Mouse (Mus musculus) embryonic stem cell, embryonic (primary cell): ENCODE measurements around the gene Ddx18.

Experiments
- CTCF ChIA-PET, 4 experiments: fragments of 300-600 bp in 2 of 4; fragments of 350-600 bp in 2 of 4; sonication (Branson Sonifier 250); formaldehyde crosslinking; loops; one replicate each; lab custom pipeline; 2022; ENCODE audit warnings: inconsistent platforms in 2 of 4; lab: Charles Lee
- POLR2A ChIA-PET, 4 experiments: fragments of 300-600 bp in 2 of 4; fragments of 350-600 bp in 2 of 4; sonication (Branson Sonifier 250); formaldehyde crosslinking; loops; one replicate each; lab custom pipeline; 2022; ENCODE audit warnings: antibody characterized with exemption in 4 of 4, inconsistent platforms in 1 of 4; lab: Charles Lee

Ddx18 gene

DNA sequence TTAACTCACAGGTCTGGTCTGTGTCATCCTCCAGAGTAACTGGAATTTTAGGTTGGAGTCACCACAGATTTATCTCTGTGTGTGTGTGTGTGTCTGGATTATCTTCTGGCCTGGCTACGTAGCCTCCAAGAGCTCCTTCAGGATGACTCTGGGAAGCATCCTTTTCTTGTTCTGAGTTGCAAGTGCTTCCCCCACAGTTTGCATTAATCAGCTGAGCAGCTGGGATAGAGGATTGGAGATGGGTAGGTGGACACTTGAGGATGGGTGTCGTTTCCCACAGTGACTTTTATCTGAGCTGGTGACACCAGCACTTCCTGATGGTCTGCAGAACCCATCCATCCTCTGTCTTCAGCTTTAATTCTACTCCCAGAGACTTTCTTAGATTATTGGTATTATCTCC, 20.9 kb downstream of the Ddx18 start:
- POLR2A ChIA-PET = interaction anchor here in 1 of 4 experiments (1.3 kb wide), 1 partner anchor 11 kb away, joined by 5 read pairs; no protein-coding TSS in a partner anchor
- CTCF ChIA-PET = interaction anchor here in 1 of 4 experiments (1.0 kb wide), 1 partner anchor 9 kb away, joined by 3 read pairs; no protein-coding TSS in a partner anchor

GRCm38 (mm10) chr1:121540361-121540760, 27.4 kb downstream of the Ddx18 start:
- POLR2A ChIA-PET = interaction anchor here in 1 of 4 experiments (1.2 to 2.5 kb wide), 2 partner anchors 9 to 12 kb away, joined by 3 to 7 read pairs; partner anchors contain the start of gene Htr5b
- CTCF ChIA-PET = interaction anchor here in 1 of 4 experiments (1.1 kb wide), 1 partner anchor 9 kb away, joined by 4 read pairs; no protein-coding TSS in a partner anchor

DNA sequence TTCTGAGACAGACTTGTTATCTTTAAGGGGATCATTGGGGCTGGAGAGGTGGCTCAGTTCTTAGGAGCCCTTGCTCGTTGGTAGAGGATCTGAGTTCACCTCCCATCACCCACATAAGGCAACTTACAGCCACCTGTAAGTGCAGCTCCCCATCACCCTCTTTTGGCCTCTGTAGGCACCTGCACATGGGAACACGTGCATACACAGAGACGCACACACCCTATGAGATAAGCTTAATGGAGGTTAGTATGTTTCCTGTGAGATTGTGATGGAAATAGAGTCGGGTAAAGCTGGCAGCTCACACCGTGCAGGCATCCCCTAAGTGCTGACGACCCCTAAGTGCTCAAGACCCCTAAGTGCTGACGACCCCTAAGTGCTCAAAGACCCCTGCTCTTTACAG, 36.4 kb downstream of the Ddx18 start:
- ChIA-PET CTCF (no interaction called here), POLR2A (no interaction called here)

- ChIA-PET POLR2A (interaction anchor here in 3 of 4 experiments (0.5 to 1.7 kb wide), 6 partner anchors 11 to 167 kb away, joined by 3 to 10 read pairs (median 3); no protein-coding TSS in a partner anchor), CTCF (interaction anchor here in 2 of 4 experiments (1.0 to 1.7 kb wide), 3 partner anchors 20 to 38 kb away, joined by 4 to 5 read pairs (median 4); partner anchors contain the start of gene Ddx18 (in 1 of the 2))
These were observed 38.5 kb downstream of the Ddx18 start for GRCm38 (mm10) chr1:121529286-121529685.

DNA sequence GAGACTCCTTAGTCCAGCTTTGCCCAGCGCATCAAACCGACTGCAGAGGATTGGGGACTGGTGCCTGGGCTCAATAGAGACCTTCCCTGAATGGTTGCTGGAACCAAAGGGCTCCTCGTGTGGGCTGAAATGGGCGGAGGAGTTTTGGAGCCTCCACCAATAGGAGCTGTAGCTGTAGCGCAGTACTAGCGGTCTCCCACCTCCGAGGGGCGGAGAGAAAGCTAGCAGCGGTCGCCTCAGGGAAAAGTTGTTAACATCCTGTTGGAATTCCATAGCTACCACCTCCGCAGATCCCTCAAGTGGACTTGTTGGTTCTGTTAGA, 39.4 kb downstream of the Ddx18 start, which contains the start of gene Htr5b:
Gene Htr5b, minus strand, starts transcription at position 67 of the 322 bp plus-strand sequence.
- CTCF ChIA-PET = interaction anchor here in 2 of 4 experiments (0.9 to 1.3 kb wide), 3 partner anchors 21 to 88 kb away, joined by 3 to 4 read pairs (median 4); partner anchors contain the start of gene Ddx18 (in 1 of the 2)
- POLR2A ChIA-PET = interaction anchor here in 2 of 4 experiments (0.9 to 1.8 kb wide), 6 partner anchors 12 to 88 kb away, joined by 3 to 7 read pairs (median 3); no protein-coding TSS in a partner anchor

DNA sequence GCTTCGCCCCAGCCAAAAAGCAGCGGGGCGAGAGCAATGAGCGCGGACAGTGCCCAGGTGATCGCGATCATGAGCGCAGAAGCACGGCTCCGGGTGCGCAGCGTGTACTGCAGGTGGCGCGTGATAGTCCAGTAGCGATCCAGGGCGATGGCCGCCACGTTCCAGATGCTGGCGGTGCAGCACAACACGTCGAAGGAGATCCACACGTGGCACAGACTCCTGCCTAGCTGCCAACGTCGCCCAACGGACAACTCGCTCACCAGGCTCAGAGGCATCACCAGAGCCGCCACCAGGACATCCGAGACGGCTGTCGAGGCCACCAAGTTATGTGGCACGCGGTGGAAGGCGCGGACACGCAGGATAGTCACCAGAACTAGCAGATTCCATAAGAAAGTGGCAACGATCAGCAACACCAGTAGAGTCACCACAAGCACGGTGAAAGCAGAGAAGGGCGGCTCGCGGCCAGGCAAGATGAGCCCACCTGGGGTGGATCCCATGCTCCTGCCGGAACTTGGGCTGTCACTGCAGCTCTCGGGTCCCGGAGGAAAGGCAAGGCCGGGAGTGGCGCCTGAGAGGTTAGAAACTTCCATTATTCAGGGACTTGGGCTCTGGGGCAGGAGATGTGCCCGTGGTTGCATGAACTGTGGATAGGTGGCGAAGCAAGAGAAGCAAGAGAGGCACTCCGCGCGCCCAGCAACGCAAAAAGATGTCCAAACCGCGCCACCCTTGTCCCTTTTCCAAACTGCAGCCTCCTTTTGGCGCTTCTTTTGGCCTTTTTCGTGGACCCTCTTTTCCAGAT, 40.0 kb downstream of the Ddx18 start:
- ChIA-PET POLR2A (interaction anchor here in 2 of 4 experiments (0.5 to 1.8 kb wide), 5 partner anchors 12 to 33 kb away, joined by 3 to 7 read pairs (median 3); no protein-coding TSS in a partner anchor), CTCF (interaction anchor here in 3 of 4 experiments (0.6 to 1.3 kb wide), 4 partner anchors 9 to 87 kb away, joined by 3 to 5 read pairs (median 4); no protein-coding TSS in a partner anchor)

DNA sequence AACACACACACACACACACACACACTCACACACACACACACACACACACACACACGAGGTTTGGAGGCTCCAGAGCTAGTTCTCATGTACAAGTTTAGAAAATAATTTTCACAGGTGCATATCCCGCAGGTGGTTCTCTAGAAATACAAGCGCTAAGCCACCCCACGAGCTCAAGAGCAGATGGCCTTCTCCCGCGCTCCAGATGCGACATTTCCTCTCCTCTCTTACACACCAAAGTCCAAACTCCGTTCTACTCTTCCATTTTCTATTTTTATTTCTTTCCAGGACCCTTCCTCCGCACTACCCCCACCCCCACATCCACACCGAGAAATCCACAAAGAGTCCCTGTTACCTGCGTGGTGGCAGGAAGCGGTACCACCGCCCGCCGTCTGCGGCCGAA, 40.7 kb downstream of the Ddx18 start:
- CTCF ChIA-PET = interaction anchor here in 2 of 4 experiments (0.6 to 0.8 kb wide), 2 partner anchors 9 to 22 kb away, joined by 4 to 5 read pairs; no protein-coding TSS in a partner anchor
- POLR2A ChIA-PET = interaction anchor here in 1 of 4 experiments (1.8 kb wide), 1 partner anchor 22 kb away, joined by 4 read pairs; no protein-coding TSS in a partner anchor

GRCm38 (mm10) chr1:121518609-121519008, 49.2 kb downstream of the Ddx18 start:
- ChIA-PET CTCF (interaction anchor here in 1 of 4 experiments (0.6 kb wide), 1 partner anchor 9 kb away, joined by 5 read pairs; no protein-coding TSS in a partner anchor), POLR2A (interaction anchor here in 1 of 4 experiments (0.7 kb wide), 1 partner anchor 211 kb away, joined by 3 read pairs; no protein-coding TSS in a partner anchor)

GRCm38 (mm10) chr1:121511966-121512365, 55.8 kb downstream of the Ddx18 start:
- POLR2A ChIA-PET = no interaction called here
- CTCF ChIA-PET = no interaction called here

- ChIA-PET POLR2A (interaction anchor here in 1 of 4 experiments (1.1 kb wide), 1 partner anchor 40 kb away, joined by 3 read pairs; no protein-coding TSS in a partner anchor), CTCF (no interaction called here)
These were observed 56.6 kb downstream of the Ddx18 start for GRCm38 (mm10) chr1:121511186-121511585.

DNA sequence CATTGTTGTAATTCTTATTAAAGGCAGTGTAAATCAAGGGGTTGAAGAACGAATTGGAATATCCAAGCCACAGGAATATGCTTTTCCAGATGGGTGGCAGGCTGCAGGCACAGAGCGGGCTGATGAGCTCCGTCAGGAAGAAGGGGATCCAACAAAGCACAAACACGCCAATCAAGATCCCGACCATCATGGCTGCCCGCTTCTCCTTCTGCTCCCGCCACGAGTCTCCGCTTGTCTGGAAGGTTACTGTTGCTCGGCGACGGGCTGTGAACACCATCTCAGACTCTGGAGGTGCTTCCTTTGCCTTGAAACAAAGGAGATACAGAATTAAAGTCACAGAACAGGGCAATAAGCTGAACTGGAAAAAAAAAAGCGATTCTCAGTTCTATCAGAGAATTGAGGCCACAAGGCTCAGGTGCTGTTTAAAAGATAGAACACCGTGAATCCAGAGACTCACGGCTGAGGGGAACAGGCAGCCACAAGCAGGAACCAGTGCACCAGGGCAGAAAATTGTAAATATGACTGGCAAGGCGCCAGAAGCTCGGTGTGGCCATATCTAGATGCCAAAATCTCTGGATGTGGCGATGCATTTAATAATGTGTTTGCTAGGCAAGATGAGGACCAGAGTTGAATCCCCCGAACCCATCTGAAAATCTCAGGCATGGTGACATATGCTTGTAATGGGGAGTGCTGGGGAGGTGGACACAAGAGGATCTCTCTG, 57.2 kb downstream of the Ddx18 start:
- POLR2A ChIA-PET = interaction anchor here in 1 of 4 experiments (0.6 to 1.1 kb wide), 2 partner anchors 40 to 199 kb away, joined by 3 read pairs; no protein-coding TSS in a partner anchor
- CTCF ChIA-PET = no interaction called here

GRCm38 (mm10) chr1:121508729-121509128, 59.1 kb downstream of the Ddx18 start:
- ChIA-PET CTCF (interaction anchor here in 1 of 4 experiments (1.2 kb wide), 1 partner anchor 18 kb away, joined by 3 read pairs; no protein-coding TSS in a partner anchor), POLR2A (interaction anchor here in 2 of 4 experiments (0.9 to 1.2 kb wide), 2 partner anchors 11 to 19 kb away, joined by 3 read pairs; no protein-coding TSS in a partner anchor)
